Mouse (Mus musculus): Measurements from ENCODE around the gene Cdc37l1. TPM values are rescaled to one million over a fixed set of nuclear protein-coding genes. Genes with fewer than 3 reads are reported as not detected.

Cdc37l1 gene
- total and polyA plus RNA-seq, 3 experiments: 17.2 to 27.7 TPM; not detected in 1

GRCm38 (mm10) chr19:28989515-28989914, 637 bp upstream of the Cdc37l1 start:
- TF ChIP-seq MAX (IDR thresholded peaks at IDR 0.05; ENCODE audit: low read length) (no peak), USF2 (IDR thresholded peaks at IDR 0.05; ENCODE audit: borderline replicate concordance in 1 of 2, insufficient read depth in 1 of 2, low read depth in 1 of 2, low read length in 2 of 2) (no peak), E2F4 (IDR thresholded peaks at IDR 0.05; ENCODE audit: borderline replicate concordance, low read depth, low read length) (no peak), RAD21 (IDR thresholded peaks at IDR 0.05; ENCODE audit: low read depth, low read length) (no peak), KAT2A (conservative IDR thresholded peaks at IDR 0.05; ENCODE audit: low read depth, low read length) (no peak), CHD1 (IDR thresholded peaks at IDR 0.05; ENCODE audit: low read depth, low read length) (no peak), USF1 (IDR thresholded peaks at IDR 0.05; ENCODE audit: low read depth, low read length) (no peak), GATA1 (IDR thresholded peaks at IDR 0.05; ENCODE audit: low read depth, low read length) (peak; percentile 74)
- H3K27ac ChIP-seq (ENCODE audit: control insufficient read depth, low read depth, low read length): no peak overlapping the region; the same call in 1 of the 2 replicates
- peaks cover 22% of the 10 kb centered on the region for H3K79me2 ChIP-seq (ENCODE audit: control insufficient read depth, insufficient read depth, low read length, poor library complexity)
- H3K4me3 ChIP-seq (ENCODE audit: control insufficient read depth in 1 of 2, insufficient read depth in 1 of 2, low read depth in 2 of 2, low read length in 2 of 2): peak overlapping the region; percentile 69 to 96
- peaks cover 0 to 3% of the 10 kb centered on the region in 2 experiments; a peak in 2 of 4 replicates for H3K27me3 ChIP-seq (ENCODE audit: control insufficient read depth in 1 of 2, insufficient read depth in 2 of 2, low read length in 2 of 2)
- H3K9me3 ChIP-seq (replicated peaks; ENCODE audit: insufficient read depth, low read length): no peaks in the 10 kb centered on the region
- no peak for DNase-seq (ENCODE audit: low read depth, low spot score)
- peak overlapping the region; percentile 85 for H3K9ac ChIP-seq (ENCODE audit: control insufficient read depth, low read depth, low read length, poor library complexity, severe bottlenecking)
- peaks cover 4 to 17% of the 10 kb centered on the region in 2 experiments for H3K4me1 ChIP-seq (ENCODE audit: control insufficient read depth in 1 of 2, insufficient read depth in 2 of 2, low read length in 2 of 2)
- peaks cover 5 to 13% of the 10 kb centered on the region in 2 experiments for H3K36me3 ChIP-seq (ENCODE audit: control insufficient read depth in 1 of 2, insufficient read depth in 2 of 2, low read length in 2 of 2)

- Histone ChIP-seq H3K36me3 (ENCODE audit: control insufficient read depth in 1 of 2, insufficient read depth in 2 of 2, low read length in 2 of 2) (peaks cover 5 to 13% of the 10 kb centered on the region in 2 experiments), H3K79me2 (ENCODE audit: control insufficient read depth, insufficient read depth, low read length, poor library complexity) (peaks cover 25% of the 10 kb centered on the region), H3K9me3 (replicated peaks; ENCODE audit: insufficient read depth, low read length) (no peaks in the 10 kb centered on the region), H3K27ac (ENCODE audit: control insufficient read depth, low read depth, low read length) (peak overlapping the region; percentile 51), H3K27me3 (ENCODE audit: control insufficient read depth in 1 of 2, insufficient read depth in 2 of 2, low read length in 2 of 2) (no peaks in the 10 kb centered on the region), H3K9ac (ENCODE audit: control insufficient read depth, low read depth, low read length, poor library complexity, severe bottlenecking) (peak overlapping the region; percentile 85), H3K4me1 (ENCODE audit: control insufficient read depth in 1 of 2, insufficient read depth in 2 of 2, low read length in 2 of 2) (peaks cover 4 to 17% of the 10 kb centered on the region in 2 experiments), H3K4me3 (ENCODE audit: control insufficient read depth in 1 of 2, insufficient read depth in 1 of 2, low read depth in 2 of 2, low read length in 2 of 2) (peak overlapping the region; percentile 69 to 96)
- DNase-seq (ENCODE audit: low read depth, low spot score): peak; percentile 75
- TF ChIP-seq RAD21 (IDR thresholded peaks at IDR 0.05; ENCODE audit: low read depth, low read length) (no peak), E2F4 (IDR thresholded peaks at IDR 0.05; ENCODE audit: borderline replicate concordance, low read depth, low read length) (no peak), CTCF (IDR thresholded peaks at IDR 0.05 in 2 of 3, conservative IDR thresholded peaks at IDR 0.05 in 1 of 3; ENCODE audit: control insufficient read depth in 1 of 3, insufficient read depth in 1 of 3, low read depth in 2 of 3, low read length in 3 of 3, poor library complexity in 1 of 3, severe bottlenecking in 1 of 3) (no peak), RCOR1 (IDR thresholded peaks at IDR 0.05; ENCODE audit: low read depth, low read length) (no peak), ZKSCAN1 (IDR thresholded peaks at IDR 0.05; ENCODE audit: low read depth, low read length) (no peak), CHD2 (IDR thresholded peaks at IDR 0.05; ENCODE audit: low read length) (no peak), SIN3A (IDR thresholded peaks at IDR 0.05; ENCODE audit: low read length) (no peak), MXI1 (IDR thresholded peaks at IDR 0.05; ENCODE audit: low read depth, low read length) (peak; percentile 88), ZNF384 (IDR thresholded peaks at IDR 0.05; ENCODE audit: low read depth, low read length) (no peak), USF1 (IDR thresholded peaks at IDR 0.05; ENCODE audit: low read depth, low read length) (no peak), BHLHE40 (IDR thresholded peaks at IDR 0.05; ENCODE audit: borderline replicate concordance, low read depth, low read length) (peak; percentile 77), MAX (IDR thresholded peaks at IDR 0.05; ENCODE audit: low read length) (peak; percentile 94), NELFE (IDR thresholded peaks at IDR 0.05; ENCODE audit: low read depth, low read length) (no peak), POLR2AphosphoS2 (IDR thresholded peaks at IDR 0.05; ENCODE audit: low read length) (no peak), MEF2A (IDR thresholded peaks at IDR 0.05; ENCODE audit: extremely low read depth, insufficient replicate concordance, low read depth, low read length, poor library complexity, severe bottlenecking) (no peak), ETS1 (IDR thresholded peaks at IDR 0.05; ENCODE audit: low read depth, low read length) (no peak), MYC (IDR thresholded peaks at IDR 0.05; ENCODE audit: low read depth, low read length) (peak; percentile 28; the same call in 1 of the 2 replicates)
These were observed 554 bp downstream of the Cdc37l1 start for GRCm38 (mm10) chr19:28990590-28991221.
